Mouse (Mus musculus): ENCODE results near the gene Vmn2r13.
"Not testable (repeated sequence)": the region's sequence is repeated elsewhere in the genome, so short reads cannot be mapped to it uniquely, and the experiment has no call there.

The Vmn2r13 gene

GRCm38 (mm10) chr5:109192099-109192498, at the start of gene Vmn2r13:
TSS of gene Vmn2r13 (minus strand) at chr5:109192199.
- DNase-seq = not testable (repeated sequence)

- no peak for DNase-seq
Measured at GRCm38 (mm10) chr5:109224608-109225007, 32.6 kb upstream of the Vmn2r13 start, which contains the start of gene Vmn2r14. TSS of gene Vmn2r14 (minus strand) at chr5:109224708.

DNA sequence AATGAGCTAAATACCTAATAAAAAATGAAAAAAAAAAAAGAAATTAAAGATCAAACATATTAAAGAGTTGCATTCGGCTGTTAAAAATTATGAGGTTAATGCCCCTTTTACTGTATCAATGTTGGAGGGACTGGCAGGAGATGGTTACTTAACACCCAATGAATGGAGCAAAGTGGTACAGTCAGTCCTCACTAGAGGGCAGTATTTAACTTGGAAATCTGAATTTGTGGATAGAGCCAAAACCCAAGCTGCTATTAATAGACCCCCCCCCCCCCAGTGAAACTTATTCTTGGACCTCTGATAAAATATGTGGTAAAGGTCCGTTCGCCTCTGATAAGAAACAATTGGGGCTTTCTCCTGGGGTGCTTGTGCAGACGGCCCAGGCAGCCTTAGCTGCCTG, 25.1 kb downstream of the Vmn2r13 start:
- not testable (repeated sequence) for DNase-seq

GRCm38 (mm10) chr5:109160121-109160520, 31.9 kb downstream of the Vmn2r13 start:
- DNase-seq = no peak

- DNase-seq = not testable (repeated sequence)
Measured at GRCm38 (mm10) chr5:109159576-109159975, 32.4 kb downstream of the Vmn2r13 start.

DNA sequence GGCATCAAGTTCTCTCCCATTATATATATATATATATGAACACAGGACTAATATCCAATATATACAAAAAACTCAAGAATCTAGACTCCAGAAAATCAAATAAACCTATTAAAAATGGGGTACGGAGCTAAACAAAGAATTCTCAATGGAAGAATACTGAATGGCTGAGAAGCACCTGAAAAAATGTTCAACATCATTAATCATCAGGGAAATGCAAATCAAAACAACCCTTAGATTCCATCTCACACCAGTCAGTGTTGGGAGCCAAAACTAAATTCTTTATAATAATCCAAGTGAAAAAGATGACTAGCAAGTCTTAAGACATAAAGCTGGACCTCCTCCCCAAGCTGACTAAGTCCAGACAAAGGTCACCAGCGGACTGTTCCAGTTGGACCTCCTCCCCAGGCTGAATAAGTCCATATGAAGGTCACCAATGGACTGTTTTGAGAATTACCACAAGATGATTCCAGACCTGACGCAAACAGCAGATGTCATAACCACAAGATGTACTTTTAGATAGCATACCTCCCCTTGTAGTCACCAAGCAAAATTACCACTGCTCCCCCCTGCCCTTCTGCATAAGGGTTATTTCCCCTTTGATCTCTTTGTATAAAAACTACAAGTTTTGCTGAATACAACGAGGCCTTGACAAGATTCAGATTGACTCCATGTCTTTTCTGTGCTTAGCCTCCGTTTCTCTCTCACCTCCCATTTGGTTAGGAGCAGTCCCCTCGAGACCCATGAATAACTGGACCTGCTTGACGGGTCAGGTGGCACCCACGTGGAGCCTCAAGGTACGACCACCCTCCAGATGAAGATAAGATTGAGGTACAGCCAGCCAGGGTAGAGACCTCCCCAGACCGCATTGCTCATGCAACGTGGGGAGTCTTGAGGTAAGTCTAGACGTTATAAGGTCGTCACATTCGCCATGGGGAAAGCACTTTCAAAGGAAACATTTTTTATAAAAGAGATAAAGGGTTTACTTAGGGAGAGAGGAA, 33.2 kb downstream of the Vmn2r13 start:
- DNase-seq = not testable (repeated sequence)

DNA sequence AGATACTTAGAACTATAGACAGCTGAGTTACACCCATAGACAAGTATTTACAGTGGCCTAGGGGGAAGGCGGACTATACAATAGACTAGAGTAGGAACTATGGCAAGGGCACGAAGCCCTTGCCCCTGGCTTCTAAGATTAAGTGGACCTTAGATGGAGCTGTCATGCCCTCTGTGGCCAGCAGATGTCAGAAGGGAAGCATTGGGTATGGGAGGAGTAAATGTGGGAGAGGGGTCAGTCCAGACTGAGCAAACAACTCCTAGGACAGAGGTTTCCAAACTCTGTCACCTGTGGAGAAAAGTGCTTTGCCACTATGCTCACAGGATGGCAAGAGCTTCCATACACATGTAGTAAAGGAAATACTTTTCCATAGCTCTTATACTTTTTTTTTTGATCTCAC, 52.5 kb downstream of the Vmn2r13 start:
- DNase-seq = no peak

- DNase-seq = no peak
Measured at GRCm38 (mm10) chr5:109136731-109137130, 55.3 kb downstream of the Vmn2r13 start.
